In the genomic region with DNA sequence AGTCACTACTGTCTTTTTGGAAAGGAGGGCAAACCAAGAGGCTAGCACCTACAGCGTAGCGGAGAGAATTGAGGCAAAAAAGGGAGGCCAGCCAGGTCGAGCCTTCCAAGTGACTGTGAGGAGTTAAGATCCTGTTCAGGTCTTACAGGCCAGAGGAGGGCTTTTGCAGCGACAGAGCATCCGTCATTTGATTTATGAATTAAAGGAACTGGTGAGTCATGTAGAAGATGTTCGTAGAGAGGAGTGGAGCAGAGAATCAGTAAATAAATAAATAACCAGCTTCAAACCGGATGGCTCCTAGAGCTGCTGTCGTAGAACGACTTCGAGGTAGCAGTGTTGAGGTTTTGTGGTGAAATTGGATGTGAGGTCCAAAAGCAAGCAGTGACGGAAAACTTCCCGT, we compare ENCODE assay signal across 9 mouse cellular contexts. TPM values are rescaled to one million over a fixed set of nuclear protein-coding genes. Genes with fewer than 3 reads are reported as not detected.
DNase-seq lines count a peak whose midpoint lies in the region.
"Had no signal": no experiment of that assay in that cellular context is flagged by ENCODE, and none has a peak within 500 bp of the region (broad histone marks: within the 10 kb centered on the region; RNA-seq: fewer than 3 reads in every experiment).

No protein-coding gene starts in this region.

- WGBS in forebrain, embryonic 10.5 days: 60% methylated on average over 12 of the region's 12 CpGs
- 57% methylated on average over 12 of the region's 12 CpGs for WGBS in midbrain, embryonic 10.5 days

- H3K9me3 ChIP-seq in forebrain, embryonic 10.5 days: no peaks in the 10 kb centered on the region
- no peaks in the 10 kb centered on the region for H3K9me3 ChIP-seq in midbrain, embryonic 10.5 days (replicated peaks)

- H3K4me1 ChIP-seq in forebrain, embryonic 10.5 days: peaks cover 23% of the 10 kb centered on the region
- peaks cover 21% of the 10 kb centered on the region for H3K4me1 ChIP-seq in midbrain, embryonic 10.5 days

- H3K27ac ChIP-seq in forebrain, embryonic 10.5 days: peak overlapping the region; percentile 85
- H3K27ac ChIP-seq in midbrain, embryonic 10.5 days (replicated peaks): peak overlapping the region; percentile 88

- H3K4me3 ChIP-seq in forebrain, embryonic 10.5 days: peak overlapping the region; percentile 89
- peak overlapping the region; percentile 95 for H3K4me3 ChIP-seq in midbrain, embryonic 10.5 days

- peaks cover 34% of the 10 kb centered on the region for H3K36me3 ChIP-seq in forebrain, embryonic 10.5 days (replicated peaks)
- peaks cover 35% of the 10 kb centered on the region for H3K36me3 ChIP-seq in midbrain, embryonic 10.5 days

- DNase-seq in cerebellum, adult 8-10 months: peak; percentile 9
- no peak for DNase-seq in cerebellum, adult 11 months
- DNase-seq in NIH3T3 (ENCODE audit: low read depth): peak; percentile 30
- no peak for DNase-seq in forebrain, embryonic 10.5 days (ENCODE audit: extremely low spot score, low spot score)
- peak; percentile 9 for DNase-seq in kidney, adult 18-20 months
- DNase-seq in midbrain, embryonic 10.5 days (ENCODE audit: low spot score): no peak
- no peak for DNase-seq in urinary bladder, postnatal 10 days (ENCODE audit: low spot score)
- DNase-seq in ovary, postnatal 10 days (ENCODE audit: low spot score): no peak

- H3K27me3 ChIP-seq in forebrain, embryonic 10.5 days (ENCODE audit: poor library complexity, severe bottlenecking): no peaks in the 10 kb centered on the region
- H3K27me3 ChIP-seq in midbrain, embryonic 10.5 days (ENCODE audit: low read depth, poor library complexity, severe bottlenecking): no peaks in the 10 kb centered on the region
- H3K27me3 ChIP-seq: Patski had no signal

RNA-seq across cellular contexts. Expression of a gene that starts 0.9 kb away (rescaled TPM):
- 0.65 and 1.1 TPM in 2 replicates for polyA plus RNA-seq in forebrain, embryonic 10.5 days (2016; fragmentation: Nextera tagmentation; extraction: Ambion mirVana)
- 0.63 and 0.97 TPM in 2 replicates for polyA plus RNA-seq in midbrain, embryonic 10.5 days (2016; fragmentation: Nextera tagmentation; extraction: Ambion mirVana)

RNA-seq across cellular contexts. Expression of a gene that starts 1.0 kb away (rescaled TPM):
- polyA plus RNA-seq in forebrain, embryonic 10.5 days (2016; fragmentation: Nextera tagmentation; extraction: Ambion mirVana): 50.4 and 55.9 TPM in 2 replicates
- polyA plus RNA-seq in midbrain, embryonic 10.5 days (2016; fragmentation: Nextera tagmentation; extraction: Ambion mirVana): 50.8 and 53.6 TPM in 2 replicates

RNA-seq across cellular contexts. Expression of a gene that starts 43.8 kb away (rescaled TPM):
- polyA plus RNA-seq in forebrain, embryonic 10.5 days (2016; fragmentation: Nextera tagmentation; extraction: Ambion mirVana): 117 and 126 TPM in 2 replicates
- 116 and 119 TPM in 2 replicates for polyA plus RNA-seq in midbrain, embryonic 10.5 days (2016; fragmentation: Nextera tagmentation; extraction: Ambion mirVana)

Comparison
In these comparisons a context has a peak if more than half of its experiments do, and no peak if none do; other contexts are left out.
1. DNase-seq: peak in cerebellum, adult 8-10 months (single experiment), NIH3T3 (single experiment) and kidney, adult 18-20 months (single experiment); none in cerebellum, adult 11 months (single experiment), forebrain, embryonic 10.5 days (single experiment), midbrain, embryonic 10.5 days (single experiment), urinary bladder, postnatal 10 days (single experiment) and ovary, postnatal 10 days (single experiment).